Mouse (Mus musculus) limb, embryonic 10.5 days (tissue): ENCODE data around the gene Scarb2. TPM values are rescaled to one million over a fixed set of nuclear protein-coding genes. Genes with fewer than 3 reads are reported as not detected.

Experiments used
- DNase-seq: peaks from one replicate; pipeline ENCODE4 v3.0.0-alpha.2; 2017; ENCODE audit warnings: low spot score
- H3K27ac ChIP-seq: fragments of 300-500 bp; sonication (generic); 2 replicates; pipeline ENCODE4 v1.5.1; 2016; ENCODE audit warnings: mild to moderate bottlenecking
- H3K27me3 ChIP-seq: fragments of 300-500 bp; sonication (generic); 2 replicates; pipeline ENCODE4 v1.6.1; 2016; ENCODE audit warnings: low read depth, mild to moderate bottlenecking; ENCODE audit not compliant: poor library complexity, severe bottlenecking
- H3K36me3 ChIP-seq: fragments of 300-500 bp; sonication (generic); 2 replicates; pipeline ENCODE4 v1.6.1; 2016; ENCODE audit warnings: mild to moderate bottlenecking, moderate library complexity
- H3K4me1 ChIP-seq: fragments of 300-500 bp; sonication (generic); 2 replicates; pipeline ENCODE4 v1.6.1; 2016
- H3K4me3 ChIP-seq: fragments of 300-500 bp; sonication (generic); 2 replicates; pipeline ENCODE4 v1.5.1; 2016; ENCODE audit warnings: mild to moderate bottlenecking, moderate library complexity
- H3K9me3 ChIP-seq: fragments of 300-500 bp; sonication (generic); replicated peaks from 2 replicates; pipeline ENCODE4 v1.6.1; 2016; ENCODE audit warnings: mild to moderate bottlenecking
- WGBS: fragments of 180-500 bp; shearing (Covaris S2); methylation state at CpG from one replicate; pipeline ENCODE4 v1.1.7; 2016; 5-methylcytosine and 5-hydroxymethylcytosine counted together
- polyA plus RNA-seq: library from polyadenylated mRNA; unstranded; fragments of >200 nt; fragmentation: Nextera tagmentation; extraction: Ambion mirVana; gene quantifications from 2 replicates; pipeline ENCODE4 v1.2.1, GENCODE M21; 2016

Scarb2 gene
- polyA plus RNA-seq, 1 experiment from 2014 or later = 7.2 TPM

DNA sequence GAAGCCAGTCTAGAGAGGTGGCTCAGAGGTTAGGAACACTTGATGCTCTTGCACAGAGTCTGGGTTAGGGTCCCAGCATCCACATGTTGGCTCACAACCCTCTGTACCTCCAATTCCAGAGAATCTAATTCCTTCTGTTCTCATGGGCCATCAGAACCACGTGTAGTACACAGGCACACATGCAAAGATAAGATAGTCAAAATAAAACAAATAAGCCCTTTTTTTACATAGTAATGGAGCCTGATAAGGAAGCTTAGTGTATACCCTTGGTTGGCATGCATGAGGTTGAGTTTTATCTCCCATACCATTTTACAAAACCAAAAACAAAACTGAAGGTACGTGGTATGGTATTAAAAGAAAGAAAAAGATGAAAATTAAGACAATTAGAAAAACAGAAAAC lies 49.2 kb downstream of the Scarb2 start:
- Histone ChIP-seq H3K4me3 (no peak overlapping the region), H3K9me3 (no peaks in the 10 kb centered on the region), H3K27ac (no peak overlapping the region), H3K4me1 (no peaks in the 10 kb centered on the region; the same call in 1 of the 2 replicates), H3K36me3 (peaks cover 27% of the 10 kb centered on the region), H3K27me3 (no peaks in the 10 kb centered on the region)
- 83% methylated on average over 2 of the region's 2 CpGs for WGBS
- DNase-seq = no peak

DNA sequence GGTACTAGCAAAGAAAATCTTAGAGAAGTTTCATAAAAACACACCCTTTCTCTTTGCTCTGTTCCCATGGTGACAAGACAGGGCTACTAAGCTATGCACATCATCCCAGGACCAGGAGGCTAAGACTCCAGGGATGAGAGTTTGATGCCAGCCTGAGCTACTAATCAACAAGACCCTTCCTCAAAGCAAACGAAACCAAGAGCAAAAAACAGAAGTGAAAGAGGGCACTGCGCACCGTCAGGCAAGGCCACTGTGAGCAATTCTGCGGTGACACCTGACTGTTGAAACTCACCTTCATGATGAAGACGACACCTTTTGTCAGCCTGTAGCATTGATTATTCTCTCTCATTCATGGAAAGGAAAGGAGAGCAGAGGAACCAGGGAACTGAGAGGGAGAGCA lies 53.8 kb downstream of the Scarb2 start:
- WGBS = 95% methylated on average over 5 of the region's 5 CpGs
- no peaks in the 10 kb centered on the region for H3K9me3 ChIP-seq
- no peak overlapping the region for H3K4me3 ChIP-seq
- H3K27me3 ChIP-seq = no peaks in the 10 kb centered on the region
- DNase-seq = no peak
- no peak overlapping the region for H3K27ac ChIP-seq
- no peaks in the 10 kb centered on the region for H3K4me1 ChIP-seq
- peaks cover 56% of the 10 kb centered on the region for H3K36me3 ChIP-seq

DNA sequence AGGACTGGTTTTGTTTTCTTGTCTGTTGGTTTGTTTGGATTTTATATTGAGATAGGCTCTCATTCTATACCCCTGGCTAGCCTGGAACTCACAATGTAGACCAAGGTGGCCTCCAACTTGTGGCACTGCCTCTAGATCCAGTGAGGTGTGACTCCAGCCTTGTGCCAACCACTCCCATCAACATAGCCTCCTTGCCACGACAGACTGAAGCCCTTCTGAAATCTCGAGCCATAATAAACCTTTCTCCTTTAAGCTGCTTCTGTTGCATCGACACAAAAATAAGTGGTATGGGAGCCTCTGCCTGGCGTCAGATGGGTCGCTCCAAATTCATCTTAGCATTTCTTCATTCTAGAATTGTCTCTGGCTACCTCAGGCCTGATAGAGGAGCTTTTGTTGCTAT lies 59.9 kb downstream of the Scarb2 start:
- Histone ChIP-seq H3K27ac (no peak overlapping the region), H3K4me1 (no peaks in the 10 kb centered on the region), H3K9me3 (no peaks in the 10 kb centered on the region), H3K4me3 (no peak overlapping the region), H3K36me3 (peaks cover 67% of the 10 kb centered on the region), H3K27me3 (no peaks in the 10 kb centered on the region)
- 96% methylated on average over 5 of the region's 5 CpGs for WGBS
- no peak for DNase-seq

DNA sequence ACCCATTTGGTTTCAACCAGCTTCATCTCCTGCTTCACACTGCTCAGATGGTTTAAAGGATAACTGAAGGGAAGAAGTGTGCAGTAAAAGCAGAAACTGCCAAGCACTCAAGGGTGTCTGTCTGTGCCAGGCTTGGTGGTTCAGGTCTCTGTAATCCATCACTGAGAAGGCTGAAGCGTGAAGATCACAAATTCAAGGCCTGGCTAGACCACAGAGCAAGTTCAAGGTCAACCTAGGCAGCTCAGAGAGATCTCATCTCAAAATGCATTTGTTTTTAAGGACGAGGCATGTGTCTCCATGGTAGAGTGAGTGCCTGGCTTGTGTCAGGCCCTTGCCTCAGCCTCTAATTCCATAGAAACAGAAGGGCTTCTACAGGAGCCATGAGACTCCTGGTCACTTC lies 61.6 kb downstream of the Scarb2 start:
- Histone ChIP-seq H3K36me3 (peaks cover 54% of the 10 kb centered on the region), H3K27me3 (no peaks in the 10 kb centered on the region), H3K4me1 (no peaks in the 10 kb centered on the region), H3K4me3 (no peak overlapping the region), H3K27ac (no peak overlapping the region), H3K9me3 (no peaks in the 10 kb centered on the region)
- DNase-seq = no peak
- 81% methylated on average over 2 of the region's 2 CpGs for WGBS

DNA sequence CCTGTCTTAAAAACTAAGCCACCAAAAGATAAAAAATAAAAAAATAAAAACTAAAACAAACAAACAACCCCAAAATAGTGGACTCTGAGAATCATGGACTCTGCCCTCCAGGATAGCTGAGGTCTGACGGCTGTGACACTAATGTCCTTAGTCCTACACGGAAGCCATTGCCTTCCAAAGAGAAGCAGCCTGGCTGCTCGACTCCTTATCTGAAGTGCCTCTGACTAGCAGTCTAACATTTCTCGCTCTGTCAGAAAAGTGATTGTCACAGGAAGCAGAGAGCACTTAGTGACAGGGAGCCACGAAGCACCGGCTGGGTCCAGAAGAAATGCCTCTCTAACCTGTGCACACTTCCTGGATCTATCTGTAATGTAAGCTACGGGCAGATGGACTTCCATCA lies 63.7 kb downstream of the Scarb2 start:
- Histone ChIP-seq H3K27ac (no peak overlapping the region), H3K27me3 (no peaks in the 10 kb centered on the region), H3K4me1 (no peaks in the 10 kb centered on the region), H3K9me3 (no peaks in the 10 kb centered on the region), H3K4me3 (no peak overlapping the region), H3K36me3 (peaks cover 33% of the 10 kb centered on the region)
- WGBS = 87% methylated on average over 7 of the region's 7 CpGs
- DNase-seq = no peak

DNA sequence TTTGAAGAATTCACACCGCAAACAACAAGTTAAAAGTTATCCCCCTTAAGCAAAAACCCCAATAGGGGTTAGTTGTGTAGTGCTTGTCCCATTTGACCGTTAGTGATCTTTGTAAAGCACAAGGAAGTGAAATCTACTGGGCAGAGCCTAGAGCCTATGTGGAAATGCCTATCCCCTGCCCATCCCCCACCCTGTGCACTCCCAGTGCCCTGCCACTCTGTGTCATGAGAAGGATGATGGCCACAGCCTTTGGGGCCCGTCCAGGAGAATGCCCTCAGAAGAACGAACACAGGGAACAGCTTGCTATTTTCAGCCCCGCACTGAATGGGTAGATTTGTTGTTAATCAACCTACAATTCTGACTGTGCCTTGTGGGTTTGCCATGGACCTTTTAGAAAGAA lies 65.1 kb downstream of the Scarb2 start:
- no peaks in the 10 kb centered on the region for H3K9me3 ChIP-seq
- H3K36me3 ChIP-seq = peaks cover 19% of the 10 kb centered on the region
- no peak for DNase-seq
- 71% methylated on average over 5 of the region's 5 CpGs for WGBS
- H3K4me3 ChIP-seq = no peak overlapping the region
- no peaks in the 10 kb centered on the region for H3K27me3 ChIP-seq
- H3K27ac ChIP-seq = no peak overlapping the region
- no peaks in the 10 kb centered on the region for H3K4me1 ChIP-seq

DNA sequence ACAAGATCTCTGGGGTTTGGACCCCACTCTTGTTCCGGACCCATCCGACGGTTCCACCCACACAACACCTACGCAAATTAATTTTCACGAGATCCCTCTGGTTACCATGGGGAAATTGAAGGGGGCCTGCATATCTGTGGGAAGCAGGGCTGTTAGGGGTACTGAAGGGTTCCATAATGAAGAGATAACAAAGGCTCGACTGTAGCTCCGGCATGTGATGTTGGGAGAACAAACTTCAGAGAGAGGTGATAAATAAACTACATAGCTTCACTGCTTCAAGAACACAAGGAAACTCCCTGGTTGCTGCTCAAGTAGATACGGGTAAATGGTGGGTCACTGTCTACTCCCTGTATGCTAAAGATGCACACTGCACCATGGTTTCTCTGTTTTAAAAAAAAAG lies 68.1 kb downstream of the Scarb2 start:
- 87% methylated on average over 8 of the region's 8 CpGs for WGBS
- H3K36me3 ChIP-seq = 0 out of 2 replicates have a peak, but pooled peaks cover under 1% of the 10 kb centered on the region

DNA sequence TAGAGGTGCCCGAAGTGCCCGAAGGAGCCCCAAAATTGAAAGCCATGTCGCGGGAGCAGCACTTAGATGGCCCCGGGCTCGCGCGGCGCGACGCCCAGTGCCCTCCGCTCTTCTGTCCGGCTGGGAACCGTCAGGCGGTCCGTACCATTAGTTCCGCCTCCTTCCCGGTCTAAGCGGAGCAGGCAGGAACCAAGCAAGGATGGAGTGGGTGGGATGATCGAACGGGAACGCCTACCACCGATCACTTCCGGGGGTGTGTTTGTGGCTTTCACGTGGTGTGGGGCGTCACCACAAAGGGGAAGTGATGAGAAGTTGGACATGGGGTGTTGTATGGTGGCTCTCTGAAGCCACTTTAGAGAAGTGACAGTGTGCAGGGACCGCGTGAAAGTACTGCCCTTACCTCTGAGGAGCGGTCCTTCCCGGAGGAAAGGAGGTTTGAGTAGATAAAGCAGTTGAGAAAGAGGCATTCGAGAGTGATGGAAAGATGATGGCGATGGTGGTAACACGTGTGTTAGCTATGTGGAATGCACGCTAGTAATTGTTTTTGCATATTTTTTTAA lies 71.5 kb downstream of the Scarb2 start, which contains the start of gene Nup54:
Nup54 (minus strand) TSS at position 195 of the 560 bp plus-strand sequence.
- 1% methylated on average over 34 of the region's 34 CpGs for WGBS
- Histone ChIP-seq H3K27ac (peak within 1 kb of the TSS; percentile 97), H3K9me3 (no peaks in the 10 kb centered on the region), H3K36me3 (peaks cover 11% of the 10 kb centered on the region), H3K4me1 (peaks cover 13% of the 10 kb centered on the region), H3K4me3 (peak within 1 kb of the TSS; percentile 99), H3K27me3 (no peaks in the 10 kb centered on the region)
- peak; percentile 96 for DNase-seq

More for the DNA sequence above, 68.1 kb downstream of the Scarb2 start:
- no peaks in the 10 kb centered on the region for H3K9me3 ChIP-seq
- peaks cover 7% of the 10 kb centered on the region for H3K4me1 ChIP-seq
- H3K27ac ChIP-seq = no peak overlapping the region
- no peak overlapping the region for H3K4me3 ChIP-seq
- no peaks in the 10 kb centered on the region for H3K27me3 ChIP-seq
- no peak for DNase-seq

DNA sequence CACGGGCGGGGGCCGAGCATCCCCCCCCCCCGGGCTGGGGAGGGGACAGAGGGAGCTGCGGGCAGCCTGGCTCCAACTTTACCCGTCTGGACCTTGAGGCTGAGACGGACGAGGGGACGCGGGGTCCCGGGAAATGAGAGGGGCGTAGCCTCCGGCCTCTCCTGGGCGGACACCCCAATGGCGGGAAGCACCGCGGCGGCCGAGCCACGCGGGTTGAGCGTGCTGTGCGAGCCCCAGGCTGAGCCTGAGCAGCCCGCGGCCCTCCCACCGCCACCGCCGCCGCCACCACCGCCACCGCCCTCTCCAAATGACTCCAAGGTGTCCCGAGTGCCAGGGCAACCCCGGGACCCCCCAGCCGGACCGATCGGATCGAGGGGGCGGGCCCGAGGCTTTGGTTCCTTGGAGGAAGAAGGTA lies 72.1 kb downstream of the Scarb2 start:
- no peak for DNase-seq
- peak overlapping the region; percentile 97 for H3K27ac ChIP-seq
- H3K36me3 ChIP-seq = peaks cover 13% of the 10 kb centered on the region
- under 1% methylated on average over 34 of the region's 39 CpGs for WGBS
- H3K4me1 ChIP-seq = peaks cover 13% of the 10 kb centered on the region
- H3K4me3 ChIP-seq = peak overlapping the region; percentile 99
- no peaks in the 10 kb centered on the region for H3K27me3 ChIP-seq
- H3K9me3 ChIP-seq = no peaks in the 10 kb centered on the region

DNA sequence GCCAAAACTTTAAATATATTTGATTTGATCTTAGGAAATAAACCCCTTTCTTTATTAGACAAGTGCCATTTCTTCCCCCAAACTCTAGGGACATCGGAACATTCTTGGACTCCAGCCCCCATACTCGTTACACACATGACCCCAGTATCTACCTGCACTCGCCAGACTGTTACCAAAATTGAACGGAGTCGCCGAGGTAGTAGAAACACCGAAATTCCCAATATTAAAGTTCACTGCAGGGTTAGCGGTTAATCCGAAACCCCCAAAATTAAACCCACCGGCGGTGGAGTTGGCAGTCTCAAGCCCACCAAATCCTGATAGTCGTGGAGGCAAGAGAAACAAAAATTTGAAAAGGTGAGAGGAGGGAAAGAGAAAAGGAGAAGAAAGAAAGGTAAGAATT lies 72.6 kb downstream of the Scarb2 start:
- peak overlapping the region; percentile 97 for H3K27ac ChIP-seq

DNA sequence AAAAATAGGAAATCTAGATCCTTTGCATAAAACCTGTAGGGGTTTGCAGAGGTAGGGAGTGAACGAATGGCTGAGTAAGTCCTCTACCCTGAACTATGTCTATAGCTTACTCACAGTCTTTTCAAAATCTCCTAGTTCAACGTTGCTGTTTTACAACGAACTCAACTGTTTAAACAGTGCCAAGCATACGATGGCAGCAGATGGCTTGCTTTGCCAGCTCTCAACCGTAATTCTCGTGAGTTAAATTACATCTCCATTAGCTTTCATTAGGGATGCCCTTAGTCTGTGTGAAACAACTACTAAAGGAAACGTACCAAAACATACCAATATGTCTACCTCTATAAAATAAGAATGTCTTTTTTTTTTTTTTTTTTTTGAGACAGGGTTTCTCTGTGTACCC lies 75.0 kb downstream of the Scarb2 start:
- Histone ChIP-seq H3K27ac (no peak overlapping the region), H3K36me3 (peaks cover 43% of the 10 kb centered on the region), H3K9me3 (no peaks in the 10 kb centered on the region), H3K4me3 (no peak overlapping the region), H3K4me1 (peaks cover 13% of the 10 kb centered on the region), H3K27me3 (no peaks in the 10 kb centered on the region)
- DNase-seq = no peak
- 88% methylated on average over 7 of the region's 7 CpGs for WGBS

More for the DNA sequence above, 72.6 kb downstream of the Scarb2 start:
- DNase-seq = peak; percentile 37
- peaks cover 13% of the 10 kb centered on the region for H3K4me1 ChIP-seq
- H3K36me3 ChIP-seq = peaks cover 18% of the 10 kb centered on the region
- H3K4me3 ChIP-seq = peak overlapping the region; percentile 99
- WGBS = under 1% methylated on average over 12 of the region's 12 CpGs
- H3K27me3 ChIP-seq = no peaks in the 10 kb centered on the region
- H3K9me3 ChIP-seq = no peaks in the 10 kb centered on the region

DNA sequence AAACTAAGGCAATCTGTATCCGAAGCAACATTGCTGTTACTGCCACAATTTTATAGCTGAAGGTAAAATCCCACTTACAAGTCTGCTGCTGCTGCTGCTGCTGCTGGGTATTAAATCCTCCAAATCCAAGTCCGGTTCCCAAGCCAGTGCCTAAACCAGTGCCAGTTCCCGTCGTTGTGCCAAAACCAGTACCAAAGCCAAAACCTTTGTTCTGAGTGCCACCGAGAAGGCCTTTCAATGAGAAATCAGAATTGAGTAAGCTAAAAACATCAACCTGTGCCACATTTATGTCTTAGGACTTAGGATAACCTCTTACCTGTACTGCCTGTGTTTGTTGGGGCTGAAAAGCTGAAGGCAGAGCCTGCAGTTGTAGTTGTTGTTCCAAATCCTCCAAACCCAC lies 75.9 kb downstream of the Scarb2 start:
- Histone ChIP-seq H3K4me3 (no peak overlapping the region), H3K27ac (no peak overlapping the region), H3K36me3 (peaks cover 52% of the 10 kb centered on the region), H3K9me3 (no peaks in the 10 kb centered on the region), H3K4me1 (peaks cover 13% of the 10 kb centered on the region), H3K27me3 (no peaks in the 10 kb centered on the region)
- no peak for DNase-seq
- 95% methylated on average over 5 of the region's 5 CpGs for WGBS

DNA sequence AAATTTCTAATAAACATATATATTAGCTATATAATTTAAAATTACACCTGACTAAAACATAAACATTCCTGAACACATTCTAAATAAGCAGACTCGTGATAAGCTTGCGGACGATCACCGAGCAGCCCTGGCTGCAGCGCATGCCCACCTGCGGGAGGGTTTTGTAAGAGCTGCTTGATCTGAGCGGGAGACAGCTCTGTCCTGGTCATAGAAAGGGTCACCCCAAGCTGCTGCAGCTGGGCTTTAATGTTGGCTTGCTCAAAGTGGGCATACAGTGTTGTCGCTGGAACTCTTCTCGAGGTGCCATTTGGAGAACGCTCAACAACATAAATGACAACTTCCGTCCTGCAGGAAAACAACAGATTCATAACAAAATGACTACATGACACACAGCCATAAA lies 82.5 kb downstream of the Scarb2 start:
- 94% methylated on average over 11 of the region's 11 CpGs for WGBS
- Histone ChIP-seq H3K27me3 (no peaks in the 10 kb centered on the region), H3K9me3 (no peaks in the 10 kb centered on the region), H3K36me3 (peaks cover 99% of the 10 kb centered on the region), H3K4me3 (no peak overlapping the region), H3K4me1 (no peaks in the 10 kb centered on the region), H3K27ac (no peak overlapping the region)
- DNase-seq = no peak

DNA sequence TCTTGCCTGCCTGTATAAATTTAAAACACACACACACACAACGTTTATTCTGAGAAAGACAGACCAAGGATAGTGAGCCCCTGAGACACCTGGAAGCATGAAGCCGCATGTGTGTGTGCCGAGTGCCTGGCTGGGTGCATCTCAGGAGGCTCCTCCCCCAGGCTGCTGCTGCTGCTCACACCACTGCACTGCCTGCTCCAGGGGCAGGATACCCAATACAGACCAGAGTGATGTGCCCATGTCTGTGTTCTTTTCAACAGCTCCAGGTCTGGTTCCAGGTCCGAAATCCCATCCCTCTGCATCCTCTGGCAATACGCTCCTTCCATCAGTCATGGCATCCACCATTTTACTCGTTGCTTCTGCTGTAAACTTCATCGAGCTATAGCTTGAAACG lies 92.7 kb downstream of the Scarb2 start:
- Histone ChIP-seq H3K27ac (no peak overlapping the region), H3K27me3 (no peaks in the 10 kb centered on the region), H3K9me3 (no peaks in the 10 kb centered on the region), H3K36me3 (peaks cover 54% of the 10 kb centered on the region), H3K4me1 (no peaks in the 10 kb centered on the region), H3K4me3 (no peak overlapping the region)
- WGBS = 89% methylated on average over 8 of the region's 8 CpGs
- DNase-seq = no peak
